Mouse (Mus musculus): ENCODE results near the gene Idi1.
"Not testable (repeated sequence)": the region's sequence is repeated elsewhere in the genome, so short reads cannot be mapped to it uniquely, and the experiment has no call there.

Gene Idi1

GRCm38 (mm10) chr13:8885445-8886184 lies at the start of gene Idi1:
Gene Idi1 (plus strand): TSS chr13:8885501.
- peak; percentile 96 for DNase-seq (ENCODE audit: low read depth, low spot score)

GRCm38 (mm10) chr13:8838394-8838793 lies 46.9 kb upstream of the Idi1 start:
- no peak for DNase-seq (ENCODE audit: low read depth, low spot score)

GRCm38 (mm10) chr13:8839111-8839510 lies 46.2 kb upstream of the Idi1 start:
- DNase-seq (ENCODE audit: low read depth, low spot score) = no peak

- DNase-seq (ENCODE audit: low read depth, low spot score) = no peak
Observed at GRCm38 (mm10) chr13:8839937-8840336, 45.4 kb upstream of the Idi1 start.

GRCm38 (mm10) chr13:8840941-8841340 lies 44.4 kb upstream of the Idi1 start:
- DNase-seq (ENCODE audit: low read depth, low spot score) = no peak

- not testable (repeated sequence) for DNase-seq (ENCODE audit: low read depth, low spot score)
Observed at GRCm38 (mm10) chr13:8841846-8842245, 43.5 kb upstream of the Idi1 start.

GRCm38 (mm10) chr13:8842273-8842672 lies 43.0 kb upstream of the Idi1 start:
- DNase-seq (ENCODE audit: low read depth, low spot score) = no peak

GRCm38 (mm10) chr13:8847702-8848101 lies 37.6 kb upstream of the Idi1 start:
- no peak for DNase-seq (ENCODE audit: low read depth, low spot score)

- no peak for DNase-seq (ENCODE audit: low read depth, low spot score)
Observed at GRCm38 (mm10) chr13:8849311-8849710, 36.0 kb upstream of the Idi1 start.

- no peak for DNase-seq (ENCODE audit: low read depth, low spot score)
Observed at GRCm38 (mm10) chr13:8853424-8853823, 31.9 kb upstream of the Idi1 start.

GRCm38 (mm10) chr13:8854769-8855168 lies 30.5 kb upstream of the Idi1 start:
- no peak for DNase-seq (ENCODE audit: low read depth, low spot score)

GRCm38 (mm10) chr13:8858453-8858852 lies 26.8 kb upstream of the Idi1 start:
- no peak for DNase-seq (ENCODE audit: low read depth, low spot score)

GRCm38 (mm10) chr13:8860861-8861260 lies 24.4 kb upstream of the Idi1 start:
- no peak for DNase-seq (ENCODE audit: low read depth, low spot score)

GRCm38 (mm10) chr13:8864990-8865389 lies 20.3 kb upstream of the Idi1 start:
- DNase-seq (ENCODE audit: low read depth, low spot score) = no peak

- no peak for DNase-seq (ENCODE audit: low read depth, low spot score)
Observed at GRCm38 (mm10) chr13:8866612-8867011, 18.7 kb upstream of the Idi1 start.

GRCm38 (mm10) chr13:8869578-8870157 lies 15.6 kb upstream of the Idi1 start:
- no peak for DNase-seq (ENCODE audit: low read depth, low spot score)

GRCm38 (mm10) chr13:8870160-8870509 lies 15.2 kb upstream of the Idi1 start:
- DNase-seq (ENCODE audit: low read depth, low spot score) = no peak

GRCm38 (mm10) chr13:8870510-8871313 lies 14.6 kb upstream of the Idi1 start:
- peak; percentile 78 for DNase-seq (ENCODE audit: low read depth, low spot score)

GRCm38 (mm10) chr13:8871314-8871962 lies 13.9 kb upstream of the Idi1 start, which contains the start of gene Wdr37:
Gene Wdr37 (minus strand): TSS chr13:8871909.
- DNase-seq (ENCODE audit: low read depth, low spot score) = no peak

GRCm38 (mm10) chr13:8873776-8874175 lies 11.5 kb upstream of the Idi1 start:
- no peak for DNase-seq (ENCODE audit: low read depth, low spot score)

- DNase-seq (ENCODE audit: low read depth, low spot score) = no peak
Observed at GRCm38 (mm10) chr13:8881611-8882010, 3.7 kb upstream of the Idi1 start.

- not testable (repeated sequence) for DNase-seq (ENCODE audit: low read depth, low spot score)
Observed at GRCm38 (mm10) chr13:8883870-8884269, 1.4 kb upstream of the Idi1 start.
